Mouse (Mus musculus) cerebellum, postnatal 25 days (tissue): Measurements from ENCODE around the gene Depp1.
A peak's percentile ranks its signal among the peaks of the same experiment; 100 is the strongest.

Experiments
- DNase-seq, 2 experiments: peaks; one replicate each; pipeline ENCODE4 v3.0.0; 2021; ENCODE audit warnings: mixed read lengths in 2 of 2

The Depp1 gene

GRCm38 (mm10) chr6:116651437-116652118, 1.2 kb downstream of the Depp1 start:
- peak; percentile 31 to 55 for DNase-seq

GRCm38 (mm10) chr6:116653191-116653590, 2.8 kb downstream of the Depp1 start:
- no peak for DNase-seq

- peak; percentile 47 to 79 for DNase-seq
Observed at GRCm38 (mm10) chr6:116653684-116654454, 3.5 kb downstream of the Depp1 start.

GRCm38 (mm10) chr6:116663364-116663763, 13.0 kb downstream of the Depp1 start:
- no peak for DNase-seq

- no peak for DNase-seq
Observed at GRCm38 (mm10) chr6:116664031-116664430, 13.6 kb downstream of the Depp1 start.

GRCm38 (mm10) chr6:116664830-116665229, 14.4 kb downstream of the Depp1 start:
- DNase-seq, result no peak

GRCm38 (mm10) chr6:116666085-116666750, 15.8 kb downstream of the Depp1 start:
- no peak for DNase-seq

GRCm38 (mm10) chr6:116666892-116667291, 16.5 kb downstream of the Depp1 start:
- DNase-seq, result no peak

GRCm38 (mm10) chr6:116667382-116667781, 17.0 kb downstream of the Depp1 start:
- no peak for DNase-seq

- DNase-seq, result no peak
Observed at GRCm38 (mm10) chr6:116668682-116669470, 18.5 kb downstream of the Depp1 start.

GRCm38 (mm10) chr6:116670144-116670543, 19.7 kb downstream of the Depp1 start:
- peak; percentile 27 to 48 for DNase-seq

- DNase-seq, result no peak
Observed at GRCm38 (mm10) chr6:116671031-116671430, 20.6 kb downstream of the Depp1 start.

GRCm38 (mm10) chr6:116671768-116672167, 21.4 kb downstream of the Depp1 start:
- DNase-seq, result no peak

- no peak for DNase-seq
Observed at GRCm38 (mm10) chr6:116672349-116672748, 21.9 kb downstream of the Depp1 start.

- DNase-seq, result peak; percentile 69 to 77
Observed at GRCm38 (mm10) chr6:116673471-116674282, 23.3 kb downstream of the Depp1 start, which contains the start of gene Rassf4. Gene Rassf4 (minus strand): TSS chr6:116673952.

- DNase-seq, result no peak
Observed at GRCm38 (mm10) chr6:116674283-116674886, 24.0 kb downstream of the Depp1 start.

- no peak for DNase-seq
Observed at GRCm38 (mm10) chr6:116676355-116676913, 26.0 kb downstream of the Depp1 start.

- DNase-seq, result no peak
Observed at GRCm38 (mm10) chr6:116677321-116677720, 26.9 kb downstream of the Depp1 start.

- no peak for DNase-seq
Observed at GRCm38 (mm10) chr6:116679563-116680288, 29.3 kb downstream of the Depp1 start.

GRCm38 (mm10) chr6:116682317-116682716, 31.9 kb downstream of the Depp1 start:
- DNase-seq, result no peak
